Mouse (Mus musculus): ENCODE measurements at regions not wholly inside any gene's neighbourhood (a gene's known extent, or its start where the extent isn't known, plus 50 kb on each side); places are given as distances from the start of the nearest gene placed in this dataset.

DNA sequence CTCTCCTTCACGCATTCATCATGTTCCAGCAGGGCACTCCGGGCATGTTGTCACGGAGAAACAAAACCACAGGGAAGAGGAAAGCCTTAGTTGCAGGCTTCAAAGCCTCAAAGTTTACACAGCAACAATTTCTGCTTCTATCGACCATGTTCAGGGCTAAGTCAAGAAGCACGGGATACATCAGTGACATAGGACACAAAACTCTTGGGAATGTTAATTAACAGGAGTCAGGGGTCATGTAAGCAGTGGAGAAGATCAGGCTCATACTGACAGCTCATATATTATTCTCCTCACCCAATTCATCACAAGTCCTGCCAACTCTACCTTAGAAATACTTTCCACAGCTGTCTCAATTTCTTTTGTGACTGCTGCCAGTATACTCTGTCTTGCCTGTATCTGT lies 133.0 kb upstream of the Btbd3 start:
- WGBS: 57% methylated on average over 5 of the region's 5 CpGs
- Histone ChIP-seq H3K9me3 (ENCODE audit: low read length) (peaks cover 2% of the 10 kb centered on the region; the same call in 1 of the 2 replicates), H3K4me1 (ENCODE audit: insufficient read depth) (no peaks in the 10 kb centered on the region), H3K9ac (no peak overlapping the region), H3K27me3 (ENCODE audit: insufficient read depth, low read length) (no peaks in the 10 kb centered on the region), H3K36me3 (ENCODE audit: insufficient read depth) (no peaks in the 10 kb centered on the region), H3K27ac (ENCODE audit: low read depth, low read length) (no peak overlapping the region), H3K4me3 (ENCODE audit: low read depth, low read length) (no peak overlapping the region), H3K4me2 (ENCODE audit: low read depth) (no peak overlapping the region)
- no peak for DNase-seq
- ATAC-seq: no peak
- no peak for TF ChIP-seq CTCF (IDR thresholded peaks at IDR 0.05; ENCODE audit: low read depth)

DNA sequence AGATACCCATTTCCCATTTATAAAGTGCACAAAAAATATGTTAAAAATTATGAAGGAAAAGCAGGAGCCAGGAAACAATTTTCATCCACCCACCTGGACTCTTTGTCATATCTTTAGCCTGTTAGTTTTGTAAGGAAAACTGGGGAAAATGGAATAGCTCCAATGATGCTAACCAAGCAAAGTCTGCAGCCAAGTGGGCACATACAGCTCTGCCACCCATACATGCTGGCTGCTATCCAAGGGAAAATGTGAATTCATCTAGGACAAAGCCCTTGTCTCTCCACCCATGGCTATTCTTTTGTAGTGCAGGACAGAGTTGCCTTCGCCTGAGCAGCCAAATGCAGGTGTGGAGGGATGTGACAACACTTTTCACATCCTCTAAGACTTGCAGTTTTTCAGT lies 135.5 kb upstream of the Btbd3 start:
- H3K4me1 ChIP-seq (ENCODE audit: insufficient read depth): no peaks in the 10 kb centered on the region
- no peak overlapping the region for H3K4me2 ChIP-seq (ENCODE audit: low read depth)
- WGBS: 49% methylated on average over 1 of the region's 1 CpGs
- no peak for DNase-seq
- H3K4me3 ChIP-seq (ENCODE audit: low read depth, low read length): no peak overlapping the region
- H3K9ac ChIP-seq: no peak overlapping the region
- ATAC-seq: no peak
- no peak overlapping the region for H3K27ac ChIP-seq (ENCODE audit: low read depth, low read length)
- peaks cover 4% of the 10 kb centered on the region; the same call in 1 of the 2 replicates for H3K9me3 ChIP-seq (ENCODE audit: low read length)
- H3K36me3 ChIP-seq (ENCODE audit: insufficient read depth): no peaks in the 10 kb centered on the region
- TF ChIP-seq CTCF (IDR thresholded peaks at IDR 0.05; ENCODE audit: low read depth): no peak
- no peaks in the 10 kb centered on the region for H3K27me3 ChIP-seq (ENCODE audit: insufficient read depth, low read length)

DNA sequence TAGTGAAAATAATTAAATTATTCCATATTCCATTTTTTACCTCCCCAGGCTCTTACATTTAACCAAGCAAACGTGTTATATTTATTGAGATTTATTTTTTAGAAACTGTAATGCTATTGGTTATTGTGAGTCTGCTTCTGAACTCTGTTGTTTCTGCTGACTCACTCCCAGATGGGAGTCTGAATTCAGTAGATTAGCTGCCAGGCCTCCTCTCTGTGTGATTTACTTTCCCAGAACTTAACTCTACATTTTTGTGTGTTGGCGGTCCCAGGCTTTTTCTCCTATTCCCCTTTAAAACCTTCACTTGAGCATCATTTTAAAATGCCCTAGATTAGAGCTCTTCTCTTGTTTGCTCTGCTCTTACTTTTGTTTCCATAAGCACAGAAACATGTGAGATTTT lies 136.2 kb upstream of the Btbd3 start:
- no peak for TF ChIP-seq CTCF (IDR thresholded peaks at IDR 0.05; ENCODE audit: low read depth)
- H3K4me1 ChIP-seq (ENCODE audit: insufficient read depth): no peaks in the 10 kb centered on the region
- 64% methylated on average over 2 of the region's 2 CpGs for WGBS
- H3K27ac ChIP-seq (ENCODE audit: low read depth, low read length): no peak overlapping the region
- peaks cover 4% of the 10 kb centered on the region; the same call in 1 of the 2 replicates for H3K9me3 ChIP-seq (ENCODE audit: low read length)
- H3K4me2 ChIP-seq (ENCODE audit: low read depth): no peak overlapping the region
- no peaks in the 10 kb centered on the region for H3K27me3 ChIP-seq (ENCODE audit: insufficient read depth, low read length)
- no peak overlapping the region for H3K4me3 ChIP-seq (ENCODE audit: low read depth, low read length)
- H3K36me3 ChIP-seq (ENCODE audit: insufficient read depth): no peaks in the 10 kb centered on the region
- ATAC-seq: no peak
- no peak overlapping the region for H3K9ac ChIP-seq
- peak; percentile 22 for DNase-seq

DNA sequence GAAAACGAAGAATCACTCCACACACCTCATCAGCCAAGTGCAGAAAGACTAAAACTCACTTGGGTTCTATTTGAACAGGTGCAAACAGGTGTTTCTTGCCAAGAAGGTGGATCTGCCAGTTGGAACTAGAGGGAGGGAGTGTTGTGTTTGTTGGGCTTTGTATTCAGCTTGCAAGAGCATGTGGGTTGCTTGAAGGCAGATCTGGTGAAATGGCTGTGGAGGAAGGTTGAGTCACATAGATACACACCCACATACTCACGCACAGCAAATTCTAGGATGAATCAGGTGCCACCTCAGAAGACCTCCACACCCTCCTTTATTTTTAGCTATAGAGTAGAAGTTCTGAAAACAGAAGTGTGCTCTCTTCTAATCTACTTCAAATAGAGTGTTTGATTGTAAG lies 156.6 kb upstream of the Btbd3 start:
- ATAC-seq (no peak), DNase-seq (no peak)
- H3K36me3 ChIP-seq (ENCODE audit: insufficient read depth): no peaks in the 10 kb centered on the region
- TF ChIP-seq CTCF (IDR thresholded peaks at IDR 0.05; ENCODE audit: low read depth): no peak
- no peak overlapping the region for H3K4me3 ChIP-seq (ENCODE audit: low read depth, low read length)
- H3K27ac ChIP-seq (ENCODE audit: low read depth, low read length): no peak overlapping the region
- H3K9ac ChIP-seq: no peak overlapping the region
- no peaks in the 10 kb centered on the region for H3K27me3 ChIP-seq (ENCODE audit: insufficient read depth, low read length)
- H3K9me3 ChIP-seq (ENCODE audit: low read length): no peaks in the 10 kb centered on the region
- no peaks in the 10 kb centered on the region for H3K4me1 ChIP-seq (ENCODE audit: insufficient read depth)
- WGBS: 87% methylated on average over 2 of the region's 2 CpGs
- H3K4me2 ChIP-seq (ENCODE audit: low read depth): no peak overlapping the region

DNA sequence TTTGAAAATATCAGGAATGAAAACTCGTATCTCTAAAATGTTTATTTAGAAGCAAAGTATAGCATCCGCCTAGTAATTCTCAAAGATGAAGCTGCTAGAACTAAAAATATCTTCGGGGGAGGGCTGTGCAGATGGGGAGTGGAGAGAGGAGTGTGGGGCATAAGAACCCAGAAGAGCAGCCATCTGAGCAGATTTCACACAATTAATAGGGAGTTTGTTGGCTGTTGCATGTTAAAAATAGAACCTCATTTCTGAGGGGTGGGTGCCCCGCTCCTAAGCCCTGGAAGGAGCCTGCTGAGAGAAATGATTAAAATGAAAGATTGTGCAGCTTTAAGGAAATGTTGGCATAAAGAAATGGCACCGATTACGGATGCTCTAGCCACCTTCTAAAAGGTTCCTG lies 171.0 kb upstream of the Btbd3 start:
- H3K4me1 ChIP-seq (ENCODE audit: insufficient read depth): no peaks in the 10 kb centered on the region; the same call in 1 of the 2 replicates
- H3K4me2 ChIP-seq (ENCODE audit: low read depth): no peak overlapping the region; the same call in 1 of the 2 replicates
- H3K27ac ChIP-seq (ENCODE audit: low read depth, low read length): 0 out of 2 replicates have a peak overlapping the region, but pooled peaks have one; percentile 9
- no peaks in the 10 kb centered on the region for H3K36me3 ChIP-seq (ENCODE audit: insufficient read depth)
- peak; percentile 87 for ATAC-seq
- DNase-seq: peak; percentile 59
- 48% methylated on average over 6 of the region's 6 CpGs for WGBS
- no peak overlapping the region for H3K9ac ChIP-seq
- H3K9me3 ChIP-seq (ENCODE audit: low read length): no peaks in the 10 kb centered on the region
- no peak for TF ChIP-seq CTCF (IDR thresholded peaks at IDR 0.05; ENCODE audit: low read depth)
- H3K4me3 ChIP-seq (ENCODE audit: low read depth, low read length): no peak overlapping the region
- no peaks in the 10 kb centered on the region for H3K27me3 ChIP-seq (ENCODE audit: insufficient read depth, low read length)

DNA sequence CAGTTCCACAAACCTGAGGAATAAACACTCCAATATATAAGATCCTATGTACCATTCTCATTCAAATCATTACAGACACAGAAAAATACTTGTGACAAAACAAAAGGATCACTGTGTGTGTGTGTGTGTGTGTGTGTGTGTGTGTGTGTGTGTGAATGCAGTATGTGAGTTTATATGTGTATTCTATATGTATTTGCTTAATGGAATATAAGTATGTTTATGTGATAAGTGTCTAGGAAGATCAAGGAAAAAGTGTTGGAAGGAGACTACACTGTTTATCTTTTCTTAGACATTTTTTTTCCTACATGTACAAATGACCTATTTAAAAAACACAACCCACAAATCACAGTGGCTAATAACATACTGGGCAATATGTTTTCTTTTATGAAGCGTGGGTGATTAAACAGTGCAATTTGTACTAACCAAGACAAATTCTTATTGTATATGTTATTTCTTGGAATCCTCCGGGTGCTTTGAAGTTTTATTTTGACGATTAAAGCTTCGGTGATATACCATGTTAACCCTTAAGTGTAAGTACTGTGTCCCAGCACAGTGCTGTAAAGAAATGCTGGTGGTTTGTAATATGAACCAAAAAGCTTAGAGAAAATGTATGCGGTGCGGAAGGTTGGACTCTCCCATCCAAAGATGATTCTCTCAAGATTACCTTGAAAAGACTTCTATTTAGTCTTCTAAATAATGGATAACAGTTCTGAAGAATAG lies 171.6 kb upstream of the Btbd3 start:
- Histone ChIP-seq H3K27ac (ENCODE audit: low read depth, low read length) (0 out of 2 replicates have a peak overlapping the region, but pooled peaks have one; percentile 9), H3K36me3 (ENCODE audit: insufficient read depth) (no peaks in the 10 kb centered on the region), H3K4me1 (ENCODE audit: insufficient read depth) (no peaks in the 10 kb centered on the region; the same call in 1 of the 2 replicates), H3K9ac (no peak overlapping the region), H3K9me3 (ENCODE audit: low read length) (no peaks in the 10 kb centered on the region), H3K4me2 (ENCODE audit: low read depth) (no peak overlapping the region), H3K4me3 (ENCODE audit: low read depth, low read length) (no peak overlapping the region), H3K27me3 (ENCODE audit: insufficient read depth, low read length) (no peaks in the 10 kb centered on the region)
- ATAC-seq: no peak
- 66% methylated on average over 6 of the region's 6 CpGs for WGBS
- no peak for TF ChIP-seq CTCF (IDR thresholded peaks at IDR 0.05; ENCODE audit: low read depth)
- DNase-seq: no peak

DNA sequence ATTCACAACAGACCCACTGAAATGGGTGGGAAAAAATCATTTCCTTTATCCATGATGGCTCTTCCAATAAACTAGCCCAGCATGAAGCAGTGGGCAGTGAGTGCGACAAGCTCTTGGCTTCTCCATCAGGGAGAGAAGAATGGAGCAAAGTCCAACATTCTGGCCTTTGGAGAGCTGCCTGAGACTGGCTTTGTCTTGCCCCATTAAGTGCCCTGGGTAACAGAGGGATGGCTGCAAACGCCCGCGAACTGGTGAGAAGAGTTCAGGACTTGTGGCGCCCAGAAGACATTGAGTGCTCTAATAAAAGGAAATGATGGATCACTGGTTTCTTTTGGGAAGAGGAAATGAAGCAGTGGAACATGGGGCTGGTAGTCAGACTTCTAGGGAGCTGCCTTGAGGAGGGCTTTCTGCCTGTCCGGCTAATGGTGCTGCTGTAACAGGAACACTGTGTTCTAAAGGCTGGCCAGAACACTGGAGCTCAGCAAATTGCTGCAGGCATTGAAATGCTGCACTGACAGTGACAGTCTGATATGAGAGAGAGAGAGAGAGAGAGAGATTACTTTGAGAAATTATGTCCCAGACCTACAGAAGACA lies 182.2 kb upstream of the Btbd3 start:
- Histone ChIP-seq H3K27me3 (ENCODE audit: insufficient read depth, low read length) (no peaks in the 10 kb centered on the region), H3K9ac (no peak overlapping the region), H3K9me3 (ENCODE audit: low read length) (no peaks in the 10 kb centered on the region), H3K4me2 (ENCODE audit: low read depth) (no peak overlapping the region), H3K36me3 (ENCODE audit: insufficient read depth) (no peaks in the 10 kb centered on the region), H3K4me3 (ENCODE audit: low read depth, low read length) (no peak overlapping the region), H3K27ac (ENCODE audit: low read depth, low read length) (no peak overlapping the region), H3K4me1 (ENCODE audit: insufficient read depth) (no peaks in the 10 kb centered on the region)
- no peak for TF ChIP-seq CTCF (IDR thresholded peaks at IDR 0.05; ENCODE audit: low read depth)
- ATAC-seq (peak; percentile 69), DNase-seq (no peak)
- WGBS: 71% methylated on average over 6 of the region's 6 CpGs
